Mouse (Mus musculus): ENCODE data around the gene Tmem208. TPM values are rescaled to one million over a fixed set of nuclear protein-coding genes. Genes with fewer than 3 reads are reported as not detected.
"Not testable (repeated sequence)": the region's sequence is repeated elsewhere in the genome, so short reads cannot be mapped to it uniquely, and the experiment has no call there.

The Tmem208 gene
- polyA plus RNA-seq, 1 experiment from 2014 or later: 83.5 TPM

- Histone ChIP-seq H3K9me3 (replicated peaks; ENCODE audit: control insufficient read depth, low read length) (no peaks in the 10 kb centered on the region), H3K27me3 (ENCODE audit: control insufficient read depth, insufficient read depth, low read length) (peaks cover 16% of the 10 kb centered on the region), H3K27ac (ENCODE audit: low read depth, low read length) (peak overlapping the region; percentile 57; the same call in 1 of the 2 replicates), H3K4me2 (peak overlapping the region; percentile 92), H3K9ac (ENCODE audit: low read depth, low read length) (peak overlapping the region; percentile 72), H3K4me3 (ENCODE audit: low read depth, low read length) (peak overlapping the region; percentile 51), H3K4me1 (ENCODE audit: control insufficient read depth, insufficient read depth, low read length) (peaks cover 20% of the 10 kb centered on the region), H3K36me3 (ENCODE audit: control insufficient read depth, insufficient read depth, low read length) (no peaks in the 10 kb centered on the region; the same call in 1 of the 2 replicates)
- peak; percentile 92 for ATAC-seq (replicated peaks; ENCODE audit: insufficient number of reproducible peaks, low FRiP score, low TSS enrichment)
- WGBS (ENCODE audit: insufficient replicate concordance): 1% methylated on average over 53 of the region's 53 CpGs
Observed at GRCm38 (mm10) chr8:105288958-105289732, 37.0 kb upstream of the Tmem208 start.

DNA sequence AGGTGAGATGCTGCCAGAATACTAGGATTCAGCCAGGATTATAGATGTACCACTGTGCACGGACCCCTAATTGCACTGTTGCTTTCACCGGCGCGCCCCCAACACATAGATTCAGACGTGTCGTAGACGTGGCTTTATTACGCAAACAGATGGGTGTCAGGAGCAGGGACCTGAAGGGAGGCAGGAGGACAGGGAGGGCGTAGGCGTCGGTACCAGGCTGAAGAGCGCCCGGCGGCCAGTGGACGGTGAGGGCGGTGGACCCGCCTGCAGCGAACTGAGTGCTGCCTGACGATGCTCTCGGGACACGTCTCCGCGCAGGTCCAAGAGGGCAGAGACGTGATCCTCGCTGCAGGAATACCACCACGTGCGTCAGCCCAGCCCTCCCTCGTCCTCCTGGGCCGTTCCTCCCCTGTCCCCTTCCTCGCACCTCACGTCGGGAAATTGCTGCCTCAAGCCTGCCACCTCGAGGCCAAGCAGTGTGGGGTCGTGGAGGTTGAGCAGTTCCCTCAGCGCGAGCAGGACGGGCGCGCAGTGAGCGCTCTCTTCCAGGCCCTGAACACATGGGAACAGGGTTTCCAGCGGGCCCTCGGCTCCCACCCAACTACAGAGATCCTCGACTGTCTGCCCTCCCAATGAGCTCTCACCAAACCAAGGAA lies 36.2 kb upstream of the Tmem208 start, which contains the start of gene 4931428F04Rik:
4931428F04Rik (minus strand) TSS at position 60 of the 656 bp plus-strand sequence.
- no peak for ATAC-seq (replicated peaks; ENCODE audit: insufficient number of reproducible peaks, low FRiP score, low TSS enrichment)
- Histone ChIP-seq H3K4me2 (peak within 1 kb of the TSS; percentile 92), H3K27me3 (ENCODE audit: control insufficient read depth, insufficient read depth, low read length) (peaks cover 16% of the 10 kb centered on the region), H3K36me3 (ENCODE audit: control insufficient read depth, insufficient read depth, low read length) (no peaks in the 10 kb centered on the region; the same call in 1 of the 2 replicates), H3K27ac (ENCODE audit: low read depth, low read length) (peak within 1 kb of the TSS; percentile 57; the same call in 1 of the 2 replicates), H3K4me3 (ENCODE audit: low read depth, low read length) (peak within 1 kb of the TSS; percentile 51), H3K4me1 (ENCODE audit: control insufficient read depth, insufficient read depth, low read length) (peaks cover 20% of the 10 kb centered on the region), H3K9ac (ENCODE audit: low read depth, low read length) (peak within 1 kb of the TSS; percentile 72), H3K9me3 (replicated peaks; ENCODE audit: control insufficient read depth, low read length) (no peaks in the 10 kb centered on the region)
- WGBS (ENCODE audit: insufficient replicate concordance): 1% methylated on average over 41 of the region's 43 CpGs

- no peaks in the 10 kb centered on the region for H3K36me3 ChIP-seq (ENCODE audit: control insufficient read depth, insufficient read depth, low read length)
- no peak overlapping the region for H3K27ac ChIP-seq (ENCODE audit: low read depth, low read length)
- H3K9ac ChIP-seq (ENCODE audit: low read depth, low read length): no peak overlapping the region
- no peak for ATAC-seq (replicated peaks; ENCODE audit: insufficient number of reproducible peaks, low FRiP score, low TSS enrichment)
- H3K4me3 ChIP-seq (ENCODE audit: low read depth, low read length): peak overlapping the region; percentile 51; the same call in 1 of the 2 replicates
- peak overlapping the region; percentile 92 for H3K4me2 ChIP-seq
- H3K4me1 ChIP-seq (ENCODE audit: control insufficient read depth, insufficient read depth, low read length): peaks cover 20% of the 10 kb centered on the region
- WGBS (ENCODE audit: insufficient replicate concordance): 11% methylated on average over 31 of the region's 31 CpGs
- H3K9me3 ChIP-seq (replicated peaks; ENCODE audit: control insufficient read depth, low read length): no peaks in the 10 kb centered on the region
- peaks cover 16% of the 10 kb centered on the region for H3K27me3 ChIP-seq (ENCODE audit: control insufficient read depth, insufficient read depth, low read length)
Observed at GRCm38 (mm10) chr8:105290554-105291314, 35.4 kb upstream of the Tmem208 start.

GRCm38 (mm10) chr8:105291364-105291763 lies 34.8 kb upstream of the Tmem208 start:
- not testable (repeated sequence) for H3K9ac ChIP-seq (ENCODE audit: low read depth, low read length); H3K9me3 ChIP-seq (replicated peaks; ENCODE audit: control insufficient read depth, low read length); H3K4me3 ChIP-seq (ENCODE audit: low read depth, low read length); H3K27ac ChIP-seq (ENCODE audit: low read depth, low read length); ATAC-seq (replicated peaks; ENCODE audit: insufficient number of reproducible peaks, low FRiP score, low TSS enrichment); H3K36me3 ChIP-seq (ENCODE audit: control insufficient read depth, insufficient read depth, low read length); H3K4me2 ChIP-seq
- H3K4me1 ChIP-seq (ENCODE audit: control insufficient read depth, insufficient read depth, low read length): peaks cover 20% of the 10 kb centered on the region
- peaks cover 16% of the 10 kb centered on the region for H3K27me3 ChIP-seq (ENCODE audit: control insufficient read depth, insufficient read depth, low read length)
- 75% methylated on average over 8 of the region's 8 CpGs for WGBS (ENCODE audit: insufficient replicate concordance)

DNA sequence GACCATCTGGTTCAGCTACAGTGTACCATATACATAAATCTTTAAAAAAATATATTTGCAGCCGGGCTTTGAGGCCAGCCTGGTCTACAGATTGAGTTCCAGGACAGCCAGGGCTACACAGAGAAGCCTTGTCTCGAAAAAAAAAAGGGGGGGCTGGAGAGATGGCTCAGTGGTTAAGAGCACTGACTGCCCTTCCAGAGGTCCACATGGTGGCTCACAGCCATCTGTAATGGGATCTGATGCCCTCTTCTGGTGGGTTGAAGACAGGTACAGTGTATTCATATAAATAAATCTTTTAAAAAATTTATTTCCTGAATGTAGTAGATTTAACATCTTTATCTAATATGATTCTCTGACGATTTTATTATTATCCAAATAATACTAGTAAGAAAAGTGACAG lies 34.4 kb upstream of the Tmem208 start:
- ATAC-seq (replicated peaks; ENCODE audit: insufficient number of reproducible peaks, low FRiP score, low TSS enrichment); H3K36me3 ChIP-seq (ENCODE audit: control insufficient read depth, insufficient read depth, low read length); H3K9ac ChIP-seq (ENCODE audit: low read depth, low read length); H3K9me3 ChIP-seq (replicated peaks; ENCODE audit: control insufficient read depth, low read length); H3K4me3 ChIP-seq (ENCODE audit: low read depth, low read length); H3K4me2 ChIP-seq; H3K27ac ChIP-seq (ENCODE audit: low read depth, low read length): not testable (repeated sequence)
- 62% methylated on average over 3 of the region's 3 CpGs for WGBS (ENCODE audit: insufficient replicate concordance)
- Histone ChIP-seq H3K4me1 (ENCODE audit: control insufficient read depth, insufficient read depth, low read length) (peaks cover 23% of the 10 kb centered on the region), H3K27me3 (ENCODE audit: control insufficient read depth, insufficient read depth, low read length) (peaks cover 16% of the 10 kb centered on the region)

- no peak for ATAC-seq (replicated peaks; ENCODE audit: insufficient number of reproducible peaks, low FRiP score, low TSS enrichment)
- 68% methylated on average over 7 of the region's 7 CpGs for WGBS (ENCODE audit: insufficient replicate concordance)
- Histone ChIP-seq H3K36me3 (ENCODE audit: control insufficient read depth, insufficient read depth, low read length) (no peaks in the 10 kb centered on the region), H3K4me3 (ENCODE audit: low read depth, low read length) (no peak overlapping the region), H3K9ac (ENCODE audit: low read depth, low read length) (no peak overlapping the region), H3K4me2 (no peak overlapping the region), H3K9me3 (replicated peaks; ENCODE audit: control insufficient read depth, low read length) (no peaks in the 10 kb centered on the region), H3K27ac (ENCODE audit: low read depth, low read length) (no peak overlapping the region), H3K4me1 (ENCODE audit: control insufficient read depth, insufficient read depth, low read length) (peaks cover 26% of the 10 kb centered on the region), H3K27me3 (ENCODE audit: control insufficient read depth, insufficient read depth, low read length) (peaks cover 16% of the 10 kb centered on the region)
Observed at GRCm38 (mm10) chr8:105292471-105292870, 33.7 kb upstream of the Tmem208 start.

DNA sequence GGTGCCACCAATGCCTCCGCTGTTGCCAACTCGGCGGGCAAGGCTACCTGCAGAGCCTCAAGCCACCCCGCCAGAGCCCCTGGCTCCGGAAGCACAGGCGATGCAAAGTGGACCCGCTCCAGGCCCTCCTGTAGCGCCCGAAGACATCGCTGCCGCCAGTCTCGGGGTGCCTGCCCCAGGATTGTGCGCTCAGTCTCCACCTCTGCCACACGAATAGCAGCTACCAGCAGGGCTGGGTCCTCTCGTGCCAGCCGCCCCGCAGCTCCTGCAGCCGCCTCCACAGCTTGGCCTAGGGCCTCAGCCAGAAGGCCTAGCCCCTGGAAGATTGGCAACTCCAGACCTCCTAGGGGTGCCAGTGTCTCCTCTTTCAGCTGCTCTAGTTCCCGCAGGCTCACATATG lies 32.7 kb upstream of the Tmem208 start:
- 48% methylated on average over 19 of the region's 19 CpGs for WGBS (ENCODE audit: insufficient replicate concordance)

DNA sequence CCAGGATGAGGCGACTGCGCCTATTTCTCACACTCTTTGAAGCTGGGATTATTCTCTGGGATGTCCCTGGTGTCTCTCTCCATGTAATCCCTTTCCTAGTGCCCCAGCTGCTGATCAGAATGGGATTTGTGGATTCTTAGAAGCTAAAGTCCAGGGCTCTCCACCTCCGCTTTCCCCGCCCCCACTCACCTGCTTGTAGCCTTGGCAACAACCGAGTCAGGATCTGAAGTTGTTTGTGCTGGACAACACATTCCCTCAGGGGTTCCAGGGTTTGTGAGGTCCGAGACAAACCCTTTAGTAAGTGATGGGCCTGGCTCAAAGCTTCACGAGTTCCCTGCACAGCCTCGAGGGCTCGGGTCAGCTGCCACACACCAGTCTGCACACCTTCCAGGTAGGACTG lies 31.4 kb upstream of the Tmem208 start:
- 64% methylated on average over 9 of the region's 9 CpGs for WGBS (ENCODE audit: insufficient replicate concordance)

More for the DNA sequence above, 32.7 kb upstream of the Tmem208 start:
- H3K4me2 ChIP-seq: no peak overlapping the region
- H3K4me1 ChIP-seq (ENCODE audit: control insufficient read depth, insufficient read depth, low read length): peaks cover 26% of the 10 kb centered on the region
- no peak for ATAC-seq (replicated peaks; ENCODE audit: insufficient number of reproducible peaks, low FRiP score, low TSS enrichment)
- no peaks in the 10 kb centered on the region for H3K36me3 ChIP-seq (ENCODE audit: control insufficient read depth, insufficient read depth, low read length)
- H3K9me3 ChIP-seq (replicated peaks; ENCODE audit: control insufficient read depth, low read length): no peaks in the 10 kb centered on the region
- no peak overlapping the region for H3K27ac ChIP-seq (ENCODE audit: low read depth, low read length)
- peaks cover 16% of the 10 kb centered on the region for H3K27me3 ChIP-seq (ENCODE audit: control insufficient read depth, insufficient read depth, low read length)
- no peak overlapping the region for H3K4me3 ChIP-seq (ENCODE audit: low read depth, low read length)
- no peak overlapping the region for H3K9ac ChIP-seq (ENCODE audit: low read depth, low read length)

More for the DNA sequence above, 31.4 kb upstream of the Tmem208 start:
- Histone ChIP-seq H3K4me2 (peak overlapping the region; percentile 28), H3K36me3 (ENCODE audit: control insufficient read depth, insufficient read depth, low read length) (peaks cover 6% of the 10 kb centered on the region; the same call in 1 of the 2 replicates), H3K4me3 (ENCODE audit: low read depth, low read length) (no peak overlapping the region), H3K9ac (ENCODE audit: low read depth, low read length) (no peak overlapping the region), H3K9me3 (replicated peaks; ENCODE audit: control insufficient read depth, low read length) (no peaks in the 10 kb centered on the region), H3K27me3 (ENCODE audit: control insufficient read depth, insufficient read depth, low read length) (peaks cover 15% of the 10 kb centered on the region), H3K4me1 (ENCODE audit: control insufficient read depth, insufficient read depth, low read length) (peaks cover 24% of the 10 kb centered on the region), H3K27ac (ENCODE audit: low read depth, low read length) (no peak overlapping the region; the same call in 1 of the 2 replicates)
- ATAC-seq (replicated peaks; ENCODE audit: insufficient number of reproducible peaks, low FRiP score, low TSS enrichment): no peak

Measured in heart, embryonic 11.5 days (tissue).